Mouse (Mus musculus) liver, embryonic 16.5 days (tissue): ENCODE measurements around the gene Pou1f1. TPM values are rescaled to one million over a fixed set of nuclear protein-coding genes. Genes with fewer than 3 reads are reported as not detected.

Experiments used
- ATAC-seq: fragments of 200-750 bp; cut with Nextera tagmentation; 2 replicates; pipeline ENCODE4 v1.8.0; 2017; ENCODE audit warnings: low read depth, mild to moderate bottlenecking, moderate number of reproducible peaks, moderate library complexity
- H3K27ac ChIP-seq: fragments of 300-500 bp; sonication (generic); 2 replicates; pipeline ENCODE4 v1.5.1; 2014; ENCODE audit warnings: mild to moderate bottlenecking, low read length
- H3K27me3 ChIP-seq: fragments of 300-500 bp; sonication (generic); 2 replicates; pipeline ENCODE4 v1.6.1; 2014; ENCODE audit warnings: low read depth, low read length, mixed read lengths; ENCODE audit not compliant: control insufficient read depth, insufficient read depth
- H3K36me3 ChIP-seq: fragments of 300-500 bp; sonication (generic); 2 replicates; pipeline ENCODE4 v1.6.1; 2014; ENCODE audit warnings: mild to moderate bottlenecking; ENCODE audit not compliant: control insufficient read depth, insufficient read depth
- H3K4me1 ChIP-seq: fragments of 300-500 bp; sonication (generic); 2 replicates; pipeline ENCODE4 v1.6.1; 2014; ENCODE audit warnings: low read depth, low read length, mixed read lengths; ENCODE audit not compliant: control insufficient read depth
- H3K4me2 ChIP-seq: fragments of 300-500 bp; sonication (generic); 2 replicates; pipeline ENCODE4 v1.6.1; 2014; ENCODE audit warnings: low read depth, low read length, mixed read lengths
- H3K4me3 ChIP-seq: fragments of 300-500 bp; sonication (generic); 2 replicates; pipeline ENCODE4 v1.5.1; 2014; ENCODE audit warnings: low read depth, mild to moderate bottlenecking, low read length
- H3K9ac ChIP-seq: fragments of 300-500 bp; sonication (generic); 2 replicates; pipeline ENCODE4 v1.6.1; 2014; ENCODE audit warnings: low read depth, low read length
- H3K9me3 ChIP-seq: fragments of 300-500 bp; sonication (generic); replicated peaks from 2 replicates; pipeline ENCODE4 v1.6.1; 2016; ENCODE audit warnings: low read length; ENCODE audit not compliant: control insufficient read depth
- WGBS: fragments of 180-500 bp; shearing (Covaris S2); extraction: QIAGEN DNeasy Blood & Tissue Kit; methylation state at CpG from one replicate; pipeline ENCODE4 v1.1.7; 2014; ENCODE audit not compliant: insufficient replicate concordance; 5-methylcytosine and 5-hydroxymethylcytosine counted together
- polyA plus RNA-seq: library from polyadenylated mRNA; unstranded; fragments of >200 nt; fragmentation: Nextera tagmentation; extraction: Ambion mirVana; gene quantifications from 2 replicates; pipeline ENCODE4 v1.2.1, GENCODE M21; 2015

Pou1f1 gene
- polyA plus RNA-seq: 0.07 TPM in 1 of 2 replicates, not detected in the other

- ATAC-seq: no peak
- Histone ChIP-seq H3K27me3 (no peaks in the 10 kb centered on the region), H3K36me3 (no peaks in the 10 kb centered on the region), H3K9ac (no peak within 1 kb of the TSS), H3K4me3 (no peak within 1 kb of the TSS), H3K9me3 (no peaks in the 10 kb centered on the region), H3K27ac (no peak within 1 kb of the TSS), H3K4me2 (no peak within 1 kb of the TSS), H3K4me1 (no peaks in the 10 kb centered on the region)
- 55% methylated on average over 6 of the region's 6 CpGs for WGBS
Measured at GRCm38 (mm10) chr16:65520211-65520610, at the start of gene Pou1f1. Pou1f1 (plus strand) TSS chr16:65520511.

GRCm38 (mm10) chr16:65470650-65471049 lies 49.7 kb upstream of the Pou1f1 start:
- no peaks in the 10 kb centered on the region for H3K27me3 ChIP-seq
- H3K4me2 ChIP-seq: no peak overlapping the region
- no peak overlapping the region for H3K4me3 ChIP-seq
- no peak for ATAC-seq
- H3K9me3 ChIP-seq: no peaks in the 10 kb centered on the region
- H3K9ac ChIP-seq: no peak overlapping the region
- no peaks in the 10 kb centered on the region for H3K36me3 ChIP-seq
- H3K4me1 ChIP-seq: no peaks in the 10 kb centered on the region
- WGBS: 31% methylated on average over 4 of the region's 4 CpGs
- H3K27ac ChIP-seq: no peak overlapping the region

GRCm38 (mm10) chr16:65472472-65473001 lies 47.8 kb upstream of the Pou1f1 start:
- 14% methylated on average over 5 of the region's 5 CpGs for WGBS
- Histone ChIP-seq H3K4me2 (no peak overlapping the region), H3K4me3 (no peak overlapping the region), H3K9me3 (no peaks in the 10 kb centered on the region), H3K9ac (no peak overlapping the region), H3K27me3 (no peaks in the 10 kb centered on the region), H3K27ac (no peak overlapping the region), H3K36me3 (no peaks in the 10 kb centered on the region), H3K4me1 (no peaks in the 10 kb centered on the region)
- ATAC-seq: no peak

- no peak for ATAC-seq
- Histone ChIP-seq H3K36me3 (no peaks in the 10 kb centered on the region), H3K4me2 (no peak overlapping the region), H3K9me3 (no peaks in the 10 kb centered on the region), H3K4me3 (no peak overlapping the region), H3K27ac (no peak overlapping the region), H3K4me1 (no peaks in the 10 kb centered on the region), H3K9ac (no peak overlapping the region), H3K27me3 (no peaks in the 10 kb centered on the region)
- 69% methylated on average over 6 of the region's 6 CpGs for WGBS
Measured at GRCm38 (mm10) chr16:65485726-65486125, 34.6 kb upstream of the Pou1f1 start.

GRCm38 (mm10) chr16:65496030-65496429 lies 24.3 kb upstream of the Pou1f1 start:
- no peak overlapping the region for H3K27ac ChIP-seq
- ATAC-seq: no peak
- H3K9me3 ChIP-seq: no peaks in the 10 kb centered on the region
- H3K36me3 ChIP-seq: no peaks in the 10 kb centered on the region
- H3K27me3 ChIP-seq: no peaks in the 10 kb centered on the region
- WGBS: 36% methylated on average over 5 of the region's 5 CpGs
- no peak overlapping the region for H3K4me3 ChIP-seq
- no peak overlapping the region for H3K4me2 ChIP-seq
- no peak overlapping the region for H3K9ac ChIP-seq
- no peaks in the 10 kb centered on the region for H3K4me1 ChIP-seq

- ATAC-seq: no peak
- Histone ChIP-seq H3K4me2 (no peak overlapping the region), H3K9ac (no peak overlapping the region), H3K27ac (no peak overlapping the region), H3K36me3 (no peaks in the 10 kb centered on the region), H3K27me3 (no peaks in the 10 kb centered on the region), H3K4me3 (no peak overlapping the region), H3K4me1 (no peaks in the 10 kb centered on the region), H3K9me3 (no peaks in the 10 kb centered on the region)
- 28% methylated on average over 2 of the region's 2 CpGs for WGBS
Measured at GRCm38 (mm10) chr16:65497049-65497448, 23.3 kb upstream of the Pou1f1 start.

- Histone ChIP-seq H3K9me3 (no peaks in the 10 kb centered on the region), H3K27ac (no peak overlapping the region), H3K36me3 (no peaks in the 10 kb centered on the region), H3K4me1 (no peaks in the 10 kb centered on the region), H3K9ac (no peak overlapping the region), H3K27me3 (no peaks in the 10 kb centered on the region), H3K4me3 (no peak overlapping the region), H3K4me2 (no peak overlapping the region)
- WGBS: 62% methylated on average over 7 of the region's 7 CpGs
- ATAC-seq: no peak
Measured at GRCm38 (mm10) chr16:65514223-65514622, 6.1 kb upstream of the Pou1f1 start.

GRCm38 (mm10) chr16:65526004-65526403 lies 5.7 kb downstream of the Pou1f1 start:
- Histone ChIP-seq H3K9ac (no peak overlapping the region), H3K4me1 (no peaks in the 10 kb centered on the region), H3K36me3 (no peaks in the 10 kb centered on the region), H3K4me3 (no peak overlapping the region), H3K4me2 (no peak overlapping the region), H3K27ac (no peak overlapping the region), H3K27me3 (no peaks in the 10 kb centered on the region), H3K9me3 (no peaks in the 10 kb centered on the region)
- no peak for ATAC-seq
- WGBS: 65% methylated on average over 2 of the region's 2 CpGs

GRCm38 (mm10) chr16:65526695-65527094 lies 6.4 kb downstream of the Pou1f1 start:
- Histone ChIP-seq H3K4me1 (no peaks in the 10 kb centered on the region), H3K4me3 (no peak overlapping the region), H3K27me3 (no peaks in the 10 kb centered on the region), H3K27ac (no peak overlapping the region), H3K9me3 (no peaks in the 10 kb centered on the region), H3K36me3 (no peaks in the 10 kb centered on the region), H3K9ac (no peak overlapping the region), H3K4me2 (no peak overlapping the region)
- 70% methylated on average over 5 of the region's 5 CpGs for WGBS
- no peak for ATAC-seq
